6 mouse cellular contexts compared by ENCODE assay signal in genomic region chr10:119115200-119115599, GRCm38 (mm10).
A peak's percentile ranks its signal among the peaks of the same experiment; 100 is the strongest.
DNase-seq lines count a peak whose midpoint lies in the region; ATAC-seq and TF ChIP-seq lines count a peak whose summit lies in the region.
"Not testable (repeated sequence)": the region's sequence is repeated elsewhere in the genome, so short reads cannot be mapped to it uniquely, and the experiment has no call there.

No protein-coding gene starts in this region.

- H3K36me3 ChIP-seq in heart, embryonic 12.5 days; intestine, embryonic 15.5 days; intestine, postnatal 0 days (ENCODE audit: control insufficient read depth, insufficient read depth); liver, embryonic 12.5 days; liver, embryonic 14.5 days (replicated peaks; ENCODE audit: control insufficient read depth, insufficient read depth, low read depth); liver, postnatal 0 days (replicated peaks; ENCODE audit: insufficient read depth, low read length): not testable (repeated sequence)

- DNase-seq in liver, embryonic 14.5 days (ENCODE audit: low read depth in 3 of 3, low spot score in 3 of 3); liver, postnatal 0 days: not testable (repeated sequence)

- not testable (repeated sequence) for TF ChIP-seq EP300 in liver, embryonic 14.5 days (IDR thresholded peaks at IDR 0.05; ENCODE audit: low read depth); liver, postnatal 0 days (IDR thresholded peaks at IDR 0.05; ENCODE audit: low read depth)

- 0 out of 2 replicates have a peak overlapping the region, but pooled peaks have one; percentile 46 for H3K4me2 ChIP-seq in heart, embryonic 12.5 days
- not testable (repeated sequence) for H3K4me2 ChIP-seq in intestine, embryonic 15.5 days (replicated peaks); liver, postnatal 0 days (ENCODE audit: low read depth, low read length)
- H3K4me2 ChIP-seq in intestine, postnatal 0 days (replicated peaks; ENCODE audit: low read depth) = peak overlapping the region; percentile 32
- H3K4me2 ChIP-seq in liver, embryonic 12.5 days = peak overlapping the region; percentile 54
- H3K4me2 ChIP-seq in liver, embryonic 14.5 days (ENCODE audit: low read depth) = peak overlapping the region; percentile 43; the same call in 1 of the 2 replicates

- not testable (repeated sequence) for H3K4me3 ChIP-seq in heart, embryonic 12.5 days; intestine, embryonic 15.5 days (replicated peaks); intestine, postnatal 0 days (ENCODE audit: low read depth, low read length); liver, embryonic 14.5 days (ENCODE audit: insufficient read depth in 1 of 2, low read depth in 2 of 2, low read length in 2 of 2); liver, postnatal 0 days (ENCODE audit: low read depth, low read length)
- H3K4me3 ChIP-seq in liver, embryonic 12.5 days = 0 out of 2 replicates have a peak overlapping the region, but pooled peaks have one; percentile 15

- not testable (repeated sequence) for ATAC-seq in heart, embryonic 12.5 days (ENCODE audit: insufficient number of reproducible peaks, low FRiP score); intestine, postnatal 0 days
- peak; percentile 37 for ATAC-seq in intestine, embryonic 15.5 days
- peak; percentile 57 for ATAC-seq in liver, embryonic 12.5 days
- ATAC-seq in liver, embryonic 14.5 days (ENCODE audit: insufficient read depth) = peak; percentile 55; the same call in 1 of the 2 replicates
- 0 out of 2 replicates have a peak, but pooled peaks have one; percentile 4 for ATAC-seq in liver, postnatal 0 days

- peaks cover 13% of the 10 kb centered on the region for H3K4me1 ChIP-seq in heart, embryonic 12.5 days (replicated peaks)
- H3K4me1 ChIP-seq in intestine, embryonic 15.5 days (replicated peaks); intestine, postnatal 0 days (replicated peaks; ENCODE audit: control insufficient read depth, insufficient read depth, low read length); liver, postnatal 0 days (ENCODE audit: insufficient read depth): not testable (repeated sequence)
- peaks cover 48% of the 10 kb centered on the region for H3K4me1 ChIP-seq in liver, embryonic 12.5 days
- H3K4me1 ChIP-seq in liver, embryonic 14.5 days (replicated peaks; ENCODE audit: control insufficient read depth in 2 of 2, insufficient read depth in 2 of 2, low read length in 1 of 2) = peaks cover 11 to 37% of the 10 kb centered on the region in 2 experiments

- 0 out of 2 replicates have a peak overlapping the region, but pooled peaks have one; percentile 47 for H3K27ac ChIP-seq in heart, embryonic 12.5 days (ENCODE audit: poor library complexity, severe bottlenecking)
- not testable (repeated sequence) for H3K27ac ChIP-seq in intestine, embryonic 15.5 days; intestine, postnatal 0 days (ENCODE audit: low read depth, low read length); liver, embryonic 14.5 days; liver, postnatal 0 days (ENCODE audit: low read depth)
- H3K27ac ChIP-seq in liver, embryonic 12.5 days = peak overlapping the region; percentile 71

- H3K9ac ChIP-seq in heart, embryonic 12.5 days; intestine, embryonic 15.5 days; intestine, postnatal 0 days (ENCODE audit: low read depth, low read length); liver, embryonic 12.5 days; liver, embryonic 14.5 days (replicated peaks); liver, postnatal 0 days (replicated peaks): not testable (repeated sequence)

- TF ChIP-seq CTCF in intestine, postnatal 0 days (IDR thresholded peaks at IDR 0.05; ENCODE audit: low read depth); liver, embryonic 14.5 days (IDR thresholded peaks at IDR 0.05; ENCODE audit: low read depth); liver, postnatal 0 days (IDR thresholded peaks at IDR 0.05; ENCODE audit: low read depth): not testable (repeated sequence)

- H3K27me3 ChIP-seq in heart, embryonic 12.5 days (replicated peaks); intestine, embryonic 15.5 days (replicated peaks); intestine, postnatal 0 days (replicated peaks; ENCODE audit: control insufficient read depth, insufficient read depth, low read length); liver, embryonic 12.5 days (replicated peaks); liver, embryonic 14.5 days (ENCODE audit: control insufficient read depth, insufficient read depth, low read length); liver, postnatal 0 days (ENCODE audit: insufficient read depth, low read length): not testable (repeated sequence)

- not testable (repeated sequence) for H3K9me3 ChIP-seq in heart, embryonic 12.5 days (replicated peaks); intestine, embryonic 15.5 days; intestine, postnatal 0 days (ENCODE audit: control insufficient read depth); liver, embryonic 12.5 days (replicated peaks); liver, embryonic 14.5 days (ENCODE audit: control insufficient read depth, low read length); liver, postnatal 0 days (ENCODE audit: low read length)
